Mouse (Mus musculus): Measurements from ENCODE around the gene Htt.

- no peak for TF ChIP-seq CTCF (IDR thresholded peaks at IDR 0.05)
- TF ChIP-seq EP300 (IDR thresholded peaks at IDR 0.05), result no peak
Observed at GRCm38 (mm10) chr5:34772696-34773245, 11.2 kb downstream of the Htt start.

Data from lung, postnatal 0 days (tissue).